In genomic region chr3:68271881-68272280, GRCm38 (mm10) we compare ENCODE assay signal across 22 mouse cellular contexts.
DNase-seq lines count a peak whose midpoint lies in the region; ATAC-seq lines count a peak whose summit lies in the region.
"Had no signal": no experiment of that assay in that cellular context is flagged by ENCODE, and none has a peak within 500 bp of the region (broad histone marks: within the 10 kb centered on the region; RNA-seq: fewer than 3 reads in every experiment).

No protein-coding gene starts in this region.

- H3K9me3 ChIP-seq in megakaryocyte, embryonic 14.5 days = peaks cover 5% of the 10 kb centered on the region; the same call in 1 of the 2 replicates
- no peaks in the 10 kb centered on the region for H3K9me3 ChIP-seq in hindbrain, embryonic 12.5 days (replicated peaks)
- H3K9me3 ChIP-seq: limb, embryonic 13.5 days; liver, embryonic 15.5 days; midbrain, embryonic 15.5 days had no signal

- 50% methylated on average over 3 of the region's 3 CpGs for WGBS in hindbrain, embryonic 12.5 days

- no peaks in the 10 kb centered on the region for H3K36me3 ChIP-seq in megakaryocyte, embryonic 14.5 days (replicated peaks; ENCODE audit: low read length)
- no peaks in the 10 kb centered on the region for H3K36me3 ChIP-seq in hindbrain, embryonic 12.5 days
- H3K36me3 ChIP-seq: limb, embryonic 13.5 days; liver, embryonic 15.5 days; midbrain, embryonic 15.5 days had no signal

- H3K4me1 ChIP-seq in megakaryocyte, embryonic 14.5 days = peaks cover 19% of the 10 kb centered on the region
- peaks cover 4% of the 10 kb centered on the region; the same call in 1 of the 2 replicates for H3K4me1 ChIP-seq in hindbrain, embryonic 12.5 days
- H3K4me1 ChIP-seq: limb, embryonic 13.5 days; liver, embryonic 15.5 days; midbrain, embryonic 15.5 days had no signal

- no peak overlapping the region for H3K4me2 ChIP-seq in hindbrain, embryonic 12.5 days (replicated peaks)
- H3K4me2 ChIP-seq: limb, embryonic 13.5 days; liver, embryonic 15.5 days; midbrain, embryonic 15.5 days had no signal

- peak overlapping the region; percentile 71 for H3K4me3 ChIP-seq in megakaryocyte, embryonic 14.5 days (replicated peaks)
- H3K4me3 ChIP-seq in hindbrain, embryonic 12.5 days = no peak overlapping the region
- H3K4me3 ChIP-seq: gastrocnemius, adult 2 months; heart, adult 2 months; left cerebral cortex, adult 2 months; limb, embryonic 13.5 days; liver, embryonic 15.5 days; midbrain, embryonic 15.5 days had no signal

- H3K27me3 ChIP-seq in megakaryocyte, embryonic 14.5 days (replicated peaks) = peaks cover 2% of the 10 kb centered on the region
- no peaks in the 10 kb centered on the region for H3K27me3 ChIP-seq in hindbrain, embryonic 12.5 days
- H3K27me3 ChIP-seq: CH12.LX; limb, embryonic 13.5 days; liver, embryonic 15.5 days; midbrain, embryonic 15.5 days had no signal

- DNase-seq in adrenal gland, adult 2 months = peak; percentile 1
- DNase-seq in adrenal gland, adult (ENCODE audit: inconsistent age in 2 of 2, low spot score in 1 of 2) = no peak
- peak; percentile 63 for DNase-seq in retina, embryonic 14.5 days (ENCODE audit: low spot score)
- DNase-seq in ovary, adult 18-20 months (ENCODE audit: low spot score) = no peak
- DNase-seq: cerebellum, adult 18-20 months; gastrocnemius, adult 2 months; heart, adult 2 months; heart, postnatal 10 days; lung, postnatal 36 days; right cerebral cortex, postnatal 25 days; thymus, postnatal 25 days had no signal

- H3K9ac ChIP-seq in hindbrain, embryonic 12.5 days = no peak overlapping the region
- H3K9ac ChIP-seq: limb, embryonic 13.5 days; liver, embryonic 15.5 days; midbrain, embryonic 15.5 days had no signal

- no peak for ATAC-seq in megakaryocyte, adult 5-6 weeks (ENCODE audit: poor library complexity, severe bottlenecking)
- ATAC-seq in hindbrain, embryonic 12.5 days (ENCODE audit: low FRiP score) = peak; percentile 75
- no peak for ATAC-seq in erythroblast, adult 5-6 weeks (replicated peaks; ENCODE audit: low FRiP score, poor library complexity, severe bottlenecking)
- ATAC-seq: activated CD4-positive, CD25-positive, alpha-beta regulatory T cell, adult 4 months; inflammation-experienced regulatory T-cells, adult 6 months; midbrain, embryonic 15.5 days had no signal

- peak overlapping the region; percentile 66; the same call in 1 of the 2 replicates for H3K27ac ChIP-seq in hindbrain, embryonic 12.5 days
- H3K27ac ChIP-seq: gastrocnemius, adult 2 months; heart, adult 2 months; left cerebral cortex, adult 2 months; limb, embryonic 13.5 days; liver, embryonic 15.5 days; midbrain, embryonic 15.5 days had no signal

Comparison
In these comparisons a context has a peak if more than half of its experiments do, and no peak if none do; other contexts are left out.
1. DNase-seq: peak in adrenal gland, adult 2 months (single experiment) and retina, embryonic 14.5 days (single experiment); none in adrenal gland, adult (0 of 2) and ovary, adult 18-20 months (single experiment).